Mouse (Mus musculus) small intestine, adult 2 months (tissue): ENCODE measurements around the gene Clock.

ENCODE experiments used
- CTCF ChIP-seq: fragments of 200-500 bp; IDR thresholded peaks from 2 replicates; pipeline ENCODE4 v1.5.1; 2012; ENCODE audit warnings: low read depth, mild to moderate bottlenecking, control low read depth, inconsistent platforms, low read length, moderate library complexity, mixed read lengths; ENCODE audit not compliant: insufficient replicate concordance, insufficient read length; ENCODE audit errors: extremely low read depth
- POLR2A ChIP-seq: fragments of 200-500 bp; IDR thresholded peaks from 2 replicates; pipeline ENCODE4 v1.6.1; 2012; ENCODE audit warnings: low read depth, mild to moderate bottlenecking, control low read depth, inconsistent platforms, low read length, moderate library complexity

DNA sequence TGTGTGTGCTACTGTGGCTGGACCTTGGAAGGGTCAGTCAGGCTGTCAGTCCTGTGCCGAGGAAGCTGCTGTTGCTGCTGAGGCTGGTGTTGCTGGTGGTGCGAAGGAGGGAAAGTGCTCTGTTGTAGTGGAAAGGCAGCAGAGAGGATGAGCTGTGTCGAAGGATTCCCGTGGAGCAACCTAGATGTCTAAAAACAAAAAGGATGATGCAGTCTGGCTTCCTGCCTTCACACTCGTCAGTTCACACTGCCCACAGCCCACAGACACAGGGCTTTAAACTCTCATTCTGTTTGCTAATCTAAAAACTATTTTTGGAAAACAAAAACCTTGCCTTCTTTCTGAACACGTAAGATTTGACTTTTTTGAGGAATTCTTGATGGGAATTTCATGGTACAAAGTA is 87.9 kb downstream of the Clock start:
- TF ChIP-seq POLR2A (no peak), CTCF (no peak)
